Mouse (Mus musculus): Measurements from ENCODE around the gene Adam15. TPM values are rescaled to one million over a fixed set of nuclear protein-coding genes. Genes with fewer than 3 reads are reported as not detected.

Adam15 gene
- polyA plus RNA-seq, 1 experiment: 95.1 TPM

DNA sequence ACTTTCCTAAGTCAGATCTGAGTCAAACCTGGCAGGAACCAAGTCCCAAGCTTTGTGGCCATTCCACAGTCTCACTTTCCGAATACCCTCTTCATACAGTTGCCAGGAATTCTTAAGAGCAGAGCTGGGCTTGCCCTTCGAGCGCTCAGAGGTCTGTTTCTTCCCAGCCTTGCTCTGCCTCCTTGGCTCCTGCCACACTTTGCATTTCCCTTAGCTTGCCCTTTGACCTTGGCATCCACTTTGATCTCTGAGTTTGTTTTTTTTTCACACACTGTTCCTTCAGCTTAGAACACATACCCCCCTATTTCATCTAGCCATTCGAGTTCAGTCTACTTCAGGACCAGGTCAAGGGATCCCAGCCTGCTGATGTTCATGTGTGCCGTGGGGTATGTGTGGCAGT lies 1.5 kb upstream of the Adam15 start:
- WGBS: 44% methylated on average over 5 of the region's 5 CpGs
- DNase-seq: peak; percentile 83
- H3K36me3 ChIP-seq (ENCODE audit: control insufficient read depth, insufficient read depth, low read length): no peaks in the 10 kb centered on the region
- H3K27ac ChIP-seq (ENCODE audit: insufficient read depth, low read depth, low read length): no peak overlapping the region
- no peaks in the 10 kb centered on the region for H3K27me3 ChIP-seq (replicated peaks; ENCODE audit: control insufficient read depth, insufficient read depth, low read length)
- no peak overlapping the region for H3K4me3 ChIP-seq (ENCODE audit: insufficient read depth, low read depth, low read length)
- H3K4me1 ChIP-seq (ENCODE audit: control insufficient read depth, insufficient read depth, low read length): peaks cover 14% of the 10 kb centered on the region; the same call in 1 of the 2 replicates
- no peak for TF ChIP-seq POLR2A (IDR thresholded peaks at IDR 0.05; ENCODE audit: low read depth, low read length)
- no peak for TF ChIP-seq CTCF (conservative IDR thresholded peaks at IDR 0.05; ENCODE audit: insufficient read depth, insufficient read length, low read depth, low read length)

DNA sequence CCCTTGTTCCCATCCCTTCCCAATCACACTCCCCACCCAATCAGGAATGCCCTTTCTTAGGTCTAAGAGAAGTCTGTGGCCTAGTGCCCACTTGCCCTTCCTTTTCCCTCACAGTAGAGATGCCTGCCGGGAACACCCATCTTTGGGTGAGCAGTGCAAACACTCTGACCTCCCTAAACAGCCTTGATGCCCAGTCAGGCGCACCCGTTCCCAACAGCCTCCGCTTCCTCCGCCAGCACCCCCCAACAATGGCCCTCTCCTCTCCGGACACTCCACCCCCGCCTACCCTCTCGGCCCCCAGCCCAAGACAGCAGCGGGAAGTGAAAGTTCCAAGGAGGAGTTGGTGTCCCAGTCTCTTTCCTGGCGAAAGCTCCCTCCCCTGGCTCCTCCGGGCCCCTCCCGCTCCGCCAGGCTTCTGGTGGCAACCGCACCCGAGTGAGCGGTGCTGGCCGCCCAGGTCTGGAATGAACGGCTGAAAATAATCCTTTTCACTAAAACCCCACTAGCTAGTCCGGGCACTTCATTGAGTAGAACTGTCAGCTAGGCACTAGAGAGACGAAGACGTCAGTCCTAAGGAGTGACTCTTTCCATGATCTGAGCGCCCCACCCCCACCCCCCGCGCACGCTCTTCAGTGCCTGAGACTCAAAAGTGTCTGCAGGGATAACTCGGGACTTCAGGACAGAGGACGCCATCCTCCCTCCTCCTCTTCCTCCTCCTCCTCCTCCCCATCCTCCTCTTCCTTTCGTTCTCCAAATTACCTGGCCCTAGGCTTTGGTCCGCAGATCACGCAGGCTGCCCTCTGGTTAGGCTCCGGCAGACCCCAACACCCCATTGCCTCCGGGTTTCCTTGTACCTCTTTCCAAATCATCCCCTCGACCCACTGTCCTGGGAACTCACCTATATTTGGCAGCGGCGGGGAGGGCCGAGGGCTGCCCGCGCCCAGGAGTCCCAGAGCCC lies 606 bp downstream of the Adam15 start:
- peak; percentile 80 for DNase-seq
- 2% methylated on average over 38 of the region's 38 CpGs for WGBS
- H3K27me3 ChIP-seq (replicated peaks; ENCODE audit: control insufficient read depth, insufficient read depth, low read length): no peaks in the 10 kb centered on the region
- peak overlapping the region; percentile 62 for H3K4me3 ChIP-seq (ENCODE audit: insufficient read depth, low read depth, low read length)
- TF ChIP-seq CTCF (conservative IDR thresholded peaks at IDR 0.05; ENCODE audit: insufficient read depth, insufficient read length, low read depth, low read length) (no peak), POLR2A (IDR thresholded peaks at IDR 0.05; ENCODE audit: low read depth, low read length) (no peak)
- no peaks in the 10 kb centered on the region for H3K36me3 ChIP-seq (ENCODE audit: control insufficient read depth, insufficient read depth, low read length)
- peaks cover 2% of the 10 kb centered on the region; the same call in 1 of the 2 replicates for H3K4me1 ChIP-seq (ENCODE audit: control insufficient read depth, insufficient read depth, low read length)
- H3K27ac ChIP-seq (ENCODE audit: insufficient read depth, low read depth, low read length): peak overlapping the region; percentile 53

DNA sequence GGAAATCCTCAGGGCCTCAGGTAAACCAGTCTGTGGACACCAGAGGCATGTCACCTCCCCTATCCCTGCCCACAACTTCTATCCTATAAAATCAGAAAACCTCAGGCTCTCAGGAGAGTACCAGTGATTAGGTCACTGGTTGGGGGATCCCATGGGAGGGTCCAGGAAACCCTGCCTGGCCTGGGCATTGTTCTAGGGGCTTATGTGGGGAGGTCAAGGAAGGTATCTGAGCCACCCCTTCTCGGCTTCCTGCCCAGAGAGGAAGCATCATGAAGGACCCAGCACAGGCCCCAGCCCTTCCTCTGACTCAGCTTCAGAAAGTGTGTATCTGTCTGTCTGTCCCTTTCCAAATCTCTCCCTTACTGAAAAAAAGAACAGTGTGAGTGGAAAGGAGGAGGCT lies 1.9 kb downstream of the Adam15 start:
- Histone ChIP-seq H3K4me1 (ENCODE audit: control insufficient read depth, insufficient read depth, low read length) (peaks cover 2% of the 10 kb centered on the region; the same call in 1 of the 2 replicates), H3K27me3 (replicated peaks; ENCODE audit: control insufficient read depth, insufficient read depth, low read length) (no peaks in the 10 kb centered on the region), H3K36me3 (ENCODE audit: control insufficient read depth, insufficient read depth, low read length) (no peaks in the 10 kb centered on the region), H3K4me3 (ENCODE audit: insufficient read depth, low read depth, low read length) (peak overlapping the region; percentile 10; the same call in 1 of the 2 replicates), H3K27ac (ENCODE audit: insufficient read depth, low read depth, low read length) (peak overlapping the region; percentile 45)
- TF ChIP-seq CTCF (conservative IDR thresholded peaks at IDR 0.05; ENCODE audit: insufficient read depth, insufficient read length, low read depth, low read length): no peak
- TF ChIP-seq POLR2A (IDR thresholded peaks at IDR 0.05; ENCODE audit: low read depth, low read length): no peak
- 78% methylated on average over 1 of the region's 1 CpGs for WGBS
- DNase-seq: peak; percentile 64

DNA sequence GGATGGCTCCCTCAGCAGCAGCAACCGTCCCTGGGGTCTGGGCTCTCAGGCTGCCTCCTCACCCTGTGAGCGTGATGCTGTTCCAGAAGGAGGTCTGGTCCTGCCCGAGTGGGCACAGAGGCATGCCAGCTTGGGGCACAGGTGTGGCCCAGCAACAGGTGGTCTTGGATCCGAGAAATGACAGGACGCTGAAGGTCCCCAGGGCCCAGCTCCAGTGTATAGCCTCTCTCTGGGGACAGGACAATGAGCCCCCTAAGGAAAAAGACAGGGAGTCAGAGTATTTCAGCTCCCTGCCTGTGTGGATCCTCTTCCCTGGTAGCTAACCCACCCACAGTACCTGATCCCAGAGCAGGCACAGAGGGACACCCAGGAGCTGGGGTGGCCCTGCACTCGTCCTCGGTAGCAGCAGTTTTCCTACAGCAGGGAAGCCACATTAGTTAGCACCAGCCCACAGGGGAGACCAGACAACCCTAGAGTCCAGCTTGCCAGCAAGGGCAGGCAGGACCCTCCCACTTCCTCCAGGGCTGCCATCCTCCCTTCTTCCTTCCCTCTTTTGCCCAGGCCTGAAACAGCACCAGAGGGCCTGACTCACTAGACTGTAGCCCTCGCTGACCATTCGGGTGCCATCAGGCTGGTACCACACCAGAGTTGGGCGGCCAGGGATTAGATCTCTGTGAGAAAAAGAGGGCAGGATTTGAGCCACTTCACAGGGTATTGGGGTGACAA lies 2.8 kb downstream of the Adam15 start:
- TF ChIP-seq POLR2A (IDR thresholded peaks at IDR 0.05; ENCODE audit: low read depth, low read length): no peak
- no peak for TF ChIP-seq CTCF (conservative IDR thresholded peaks at IDR 0.05; ENCODE audit: insufficient read depth, insufficient read length, low read depth, low read length)
- no peak for DNase-seq
- WGBS: 77% methylated on average over 10 of the region's 10 CpGs
- Histone ChIP-seq H3K27me3 (replicated peaks; ENCODE audit: control insufficient read depth, insufficient read depth, low read length) (no peaks in the 10 kb centered on the region), H3K4me3 (ENCODE audit: insufficient read depth, low read depth, low read length) (no peak overlapping the region), H3K36me3 (ENCODE audit: control insufficient read depth, insufficient read depth, low read length) (no peaks in the 10 kb centered on the region), H3K27ac (ENCODE audit: insufficient read depth, low read depth, low read length) (no peak overlapping the region), H3K4me1 (ENCODE audit: control insufficient read depth, insufficient read depth, low read length) (peaks cover 2% of the 10 kb centered on the region; the same call in 1 of the 2 replicates)

DNA sequence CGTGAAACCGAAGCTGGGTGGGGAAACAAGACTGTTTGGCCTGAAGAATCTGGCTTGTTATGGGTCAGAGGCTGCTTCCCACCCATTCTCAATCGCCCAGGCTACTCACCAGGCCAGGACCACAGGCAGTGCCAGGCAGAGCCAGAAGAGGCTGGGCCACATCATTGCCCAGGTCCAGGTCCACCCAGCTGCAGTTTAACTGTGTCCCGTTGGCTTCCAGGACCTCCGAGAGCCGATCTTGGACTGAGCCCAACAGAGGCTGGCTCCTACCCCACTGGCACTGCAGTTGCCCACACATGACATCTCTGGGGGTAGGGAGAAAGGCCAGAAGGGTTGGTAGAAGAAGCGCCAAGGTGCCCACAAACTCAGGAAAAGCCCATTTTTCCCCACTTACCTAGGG lies 6.5 kb downstream of the Adam15 start:
- no peaks in the 10 kb centered on the region for H3K4me1 ChIP-seq (ENCODE audit: control insufficient read depth, insufficient read depth, low read length)
- no peak overlapping the region for H3K27ac ChIP-seq (ENCODE audit: insufficient read depth, low read depth, low read length)
- TF ChIP-seq CTCF (conservative IDR thresholded peaks at IDR 0.05; ENCODE audit: insufficient read depth, insufficient read length, low read depth, low read length) (no peak), POLR2A (IDR thresholded peaks at IDR 0.05; ENCODE audit: low read depth, low read length) (no peak)
- no peak overlapping the region for H3K4me3 ChIP-seq (ENCODE audit: insufficient read depth, low read depth, low read length)
- H3K27me3 ChIP-seq (replicated peaks; ENCODE audit: control insufficient read depth, insufficient read depth, low read length): no peaks in the 10 kb centered on the region
- H3K36me3 ChIP-seq (ENCODE audit: control insufficient read depth, insufficient read depth, low read length): no peaks in the 10 kb centered on the region
- 65% methylated on average over 7 of the region's 7 CpGs for WGBS
- peak; percentile 66 for DNase-seq

DNA sequence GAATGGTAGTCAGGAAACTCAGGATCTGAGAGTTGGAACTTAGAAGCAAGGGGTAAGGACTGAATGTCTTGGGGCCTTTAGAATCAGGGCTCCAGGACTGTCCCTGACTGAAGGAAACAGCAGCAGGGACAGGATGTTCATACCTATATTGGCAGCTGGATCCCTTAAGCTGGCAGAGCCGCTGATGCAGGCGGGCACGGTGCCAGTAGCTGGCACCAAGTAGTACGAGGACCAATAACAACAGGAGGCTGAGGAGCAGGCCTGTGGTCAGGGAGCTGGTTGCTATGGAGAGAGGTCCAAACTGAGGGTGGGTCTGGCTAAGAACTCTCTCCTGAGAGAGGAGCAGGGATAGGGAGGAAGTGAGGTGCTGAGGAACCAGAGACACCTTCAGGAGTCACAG lies 8.0 kb downstream of the Adam15 start:
- Histone ChIP-seq H3K4me3 (ENCODE audit: insufficient read depth, low read depth, low read length) (no peak overlapping the region), H3K27me3 (replicated peaks; ENCODE audit: control insufficient read depth, insufficient read depth, low read length) (no peaks in the 10 kb centered on the region), H3K36me3 (ENCODE audit: control insufficient read depth, insufficient read depth, low read length) (no peaks in the 10 kb centered on the region), H3K4me1 (ENCODE audit: control insufficient read depth, insufficient read depth, low read length) (no peaks in the 10 kb centered on the region), H3K27ac (ENCODE audit: insufficient read depth, low read depth, low read length) (no peak overlapping the region)
- TF ChIP-seq POLR2A (IDR thresholded peaks at IDR 0.05; ENCODE audit: low read depth, low read length) (no peak), CTCF (conservative IDR thresholded peaks at IDR 0.05; ENCODE audit: insufficient read depth, insufficient read length, low read depth, low read length) (no peak)
- no peak for DNase-seq
- WGBS: 55% methylated on average over 4 of the region's 4 CpGs

DNA sequence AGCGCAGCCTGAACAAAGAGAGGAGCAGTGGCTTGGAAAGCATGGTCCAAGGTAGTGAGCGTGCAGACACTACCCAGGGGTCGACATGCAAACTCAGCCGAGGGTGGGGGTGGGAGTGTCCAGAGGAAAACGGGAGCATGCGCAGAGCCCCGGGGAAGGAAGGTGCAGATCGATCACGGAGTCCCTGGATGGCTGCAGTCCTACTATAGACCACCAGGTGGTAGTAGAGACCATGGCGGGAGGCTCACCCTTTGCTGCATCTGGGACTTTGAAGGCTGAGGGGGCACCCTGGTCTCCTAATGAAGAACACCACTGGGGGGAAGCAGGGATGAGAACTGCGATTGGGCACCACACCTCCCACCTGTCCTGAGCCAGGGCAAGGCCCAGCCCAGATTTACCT lies 9.3 kb downstream of the Adam15 start:
- Histone ChIP-seq H3K4me3 (ENCODE audit: insufficient read depth, low read depth, low read length) (no peak overlapping the region), H3K27ac (ENCODE audit: insufficient read depth, low read depth, low read length) (no peak overlapping the region), H3K27me3 (replicated peaks; ENCODE audit: control insufficient read depth, insufficient read depth, low read length) (no peaks in the 10 kb centered on the region), H3K4me1 (ENCODE audit: control insufficient read depth, insufficient read depth, low read length) (no peaks in the 10 kb centered on the region), H3K36me3 (ENCODE audit: control insufficient read depth, insufficient read depth, low read length) (no peaks in the 10 kb centered on the region)
- WGBS: 13% methylated on average over 11 of the region's 11 CpGs
- no peak for TF ChIP-seq POLR2A (IDR thresholded peaks at IDR 0.05; ENCODE audit: low read depth, low read length)
- TF ChIP-seq CTCF (conservative IDR thresholded peaks at IDR 0.05; ENCODE audit: insufficient read depth, insufficient read length, low read depth, low read length): peak; percentile 97
- DNase-seq: peak; percentile 72

All from kidney, adult 2 months (tissue).